Mouse (Mus musculus) heart, embryonic 12.5 days (tissue): ENCODE results near the gene Maml3. TPM values are rescaled to one million over a fixed set of nuclear protein-coding genes. Genes with fewer than 3 reads are reported as not detected.
A peak's percentile ranks its signal among the peaks of the same experiment; 100 is the strongest.

Experiments
- ATAC-seq: fragments of 200-750 bp; cut with Nextera tagmentation; 2 replicates; pipeline ENCODE4 v1.8.0; 2017; ENCODE audit warnings: moderate TSS enrichment, moderate library complexity; ENCODE audit not compliant: insufficient number of reproducible peaks, low FRiP score
- H3K27ac ChIP-seq: fragments of 300-500 bp; sonication (generic); 2 replicates; pipeline ENCODE4 v1.5.1; 2016; ENCODE audit warnings: mild to moderate bottlenecking, moderate library complexity; ENCODE audit not compliant: poor library complexity, severe bottlenecking
- H3K27me3 ChIP-seq: fragments of 300-500 bp; sonication (generic); replicated peaks from 2 replicates; pipeline ENCODE4 v1.6.1; 2016; ENCODE audit warnings: mild to moderate bottlenecking, moderate library complexity
- H3K36me3 ChIP-seq: fragments of 300-500 bp; sonication (generic); 2 replicates; pipeline ENCODE4 v1.6.1; 2016; ENCODE audit warnings: mild to moderate bottlenecking, moderate library complexity
- H3K4me1 ChIP-seq: fragments of 300-500 bp; sonication (generic); replicated peaks from 2 replicates; pipeline ENCODE4 v1.6.1; 2016; ENCODE audit warnings: mild to moderate bottlenecking
- H3K4me2 ChIP-seq: fragments of 300-500 bp; sonication (generic); 2 replicates; pipeline ENCODE4 v1.6.1; 2016; ENCODE audit warnings: mild to moderate bottlenecking, moderate library complexity
- H3K4me3 ChIP-seq: fragments of 300-500 bp; sonication (generic); 2 replicates; pipeline ENCODE4 v1.5.1; 2016; ENCODE audit warnings: mild to moderate bottlenecking
- H3K9ac ChIP-seq: fragments of 300-500 bp; sonication (generic); 2 replicates; pipeline ENCODE4 v1.6.1; 2016; ENCODE audit warnings: mild to moderate bottlenecking, moderate library complexity
- H3K9me3 ChIP-seq: fragments of 300-500 bp; sonication (generic); replicated peaks from 2 replicates; pipeline ENCODE4 v1.6.1; 2016; ENCODE audit warnings: mild to moderate bottlenecking, moderate library complexity
- WGBS: fragments of 180-500 bp; shearing (Covaris S2); methylation state at CpG from one replicate; pipeline ENCODE4 v1.1.7; 2016; 5-methylcytosine and 5-hydroxymethylcytosine counted together
- polyA plus RNA-seq: library from polyadenylated mRNA; unstranded; fragments of >200 nt; fragmentation: Nextera tagmentation; extraction: Ambion mirVana; gene quantifications from 2 replicates; pipeline ENCODE4 v1.2.1, GENCODE M21; 2016

Gene Maml3
- polyA plus RNA-seq, 1 experiment from 2014 or later = 2.6 TPM

GRCm38 (mm10) chr3:51701281-51701751 lies 403.6 kb downstream of the Maml3 start:
- peaks cover 24% of the 10 kb centered on the region for H3K4me1 ChIP-seq
- ATAC-seq = peak; percentile 85

GRCm38 (mm10) chr3:51700731-51701280 lies 404.1 kb downstream of the Maml3 start:
- 27% methylated on average over 15 of the region's 15 CpGs for WGBS
- Histone ChIP-seq H3K4me2 (peak overlapping the region; percentile 75), H3K9ac (peak overlapping the region; percentile 69), H3K27me3 (no peaks in the 10 kb centered on the region), H3K9me3 (no peaks in the 10 kb centered on the region), H3K36me3 (0 out of 2 replicates have a peak, but pooled peaks cover 3% of the 10 kb centered on the region), H3K4me3 (peak overlapping the region; percentile 43), H3K27ac (peak overlapping the region; percentile 56), H3K4me1 (peaks cover 24% of the 10 kb centered on the region)
- ATAC-seq = no peak

More at GRCm38 (mm10) chr3:51701281-51701751, 403.6 kb downstream of the Maml3 start:
- peak overlapping the region; percentile 75 for H3K4me2 ChIP-seq
- H3K9ac ChIP-seq = peak overlapping the region; percentile 69
- H3K4me3 ChIP-seq = peak overlapping the region; percentile 43
- 0 out of 2 replicates have a peak, but pooled peaks cover 1% of the 10 kb centered on the region for H3K36me3 ChIP-seq
- H3K27ac ChIP-seq = peak overlapping the region; percentile 56
- H3K9me3 ChIP-seq = no peaks in the 10 kb centered on the region
- WGBS = under 1% methylated on average over 27 of the region's 27 CpGs
- no peaks in the 10 kb centered on the region for H3K27me3 ChIP-seq

- H3K36me3 ChIP-seq = 0 out of 2 replicates have a peak, but pooled peaks cover 3% of the 10 kb centered on the region
- no peak overlapping the region for H3K4me2 ChIP-seq
- H3K4me1 ChIP-seq = peaks cover 24% of the 10 kb centered on the region
- H3K27me3 ChIP-seq = no peaks in the 10 kb centered on the region
- H3K4me3 ChIP-seq = no peak overlapping the region
- no peak overlapping the region for H3K27ac ChIP-seq
- no peak for ATAC-seq
- H3K9ac ChIP-seq = no peak overlapping the region
- no peaks in the 10 kb centered on the region for H3K9me3 ChIP-seq
- WGBS = 71% methylated on average over 4 of the region's 4 CpGs
Measured at GRCm38 (mm10) chr3:51700123-51700522, 404.8 kb downstream of the Maml3 start.

GRCm38 (mm10) chr3:51697931-51698330 lies 406.9 kb downstream of the Maml3 start:
- Histone ChIP-seq H3K27ac (no peak overlapping the region), H3K4me1 (peaks cover 22% of the 10 kb centered on the region), H3K9ac (no peak overlapping the region), H3K27me3 (no peaks in the 10 kb centered on the region), H3K9me3 (no peaks in the 10 kb centered on the region), H3K4me2 (no peak overlapping the region), H3K4me3 (no peak overlapping the region), H3K36me3 (0 out of 2 replicates have a peak, but pooled peaks cover 3% of the 10 kb centered on the region)
- no peak for ATAC-seq
- WGBS = 80% methylated on average over 3 of the region's 3 CpGs

- WGBS = 80% methylated on average over 3 of the region's 3 CpGs
Measured at GRCm38 (mm10) chr3:51695713-51696112, 409.2 kb downstream of the Maml3 start.

GRCm38 (mm10) chr3:51694576-51694975 lies 410.3 kb downstream of the Maml3 start:
- Histone ChIP-seq H3K36me3 (peaks cover 16% of the 10 kb centered on the region), H3K9me3 (no peaks in the 10 kb centered on the region; the same call in 1 of the 2 replicates), H3K4me2 (no peak overlapping the region), H3K27me3 (no peaks in the 10 kb centered on the region), H3K9ac (no peak overlapping the region), H3K4me3 (no peak overlapping the region), H3K27ac (no peak overlapping the region), H3K4me1 (no peaks in the 10 kb centered on the region)
- no peak for ATAC-seq
- WGBS = 85% methylated on average over 14 of the region's 14 CpGs

More at GRCm38 (mm10) chr3:51695713-51696112, 409.2 kb downstream of the Maml3 start:
- H3K4me1 ChIP-seq = peaks cover 6% of the 10 kb centered on the region
- no peak for ATAC-seq
- H3K27ac ChIP-seq = no peak overlapping the region
- H3K4me2 ChIP-seq = no peak overlapping the region
- H3K27me3 ChIP-seq = no peaks in the 10 kb centered on the region
- H3K36me3 ChIP-seq = peaks cover 6% of the 10 kb centered on the region
- no peak overlapping the region for H3K9ac ChIP-seq
- no peaks in the 10 kb centered on the region; the same call in 1 of the 2 replicates for H3K9me3 ChIP-seq
- no peak overlapping the region for H3K4me3 ChIP-seq

GRCm38 (mm10) chr3:51693196-51693595 lies 411.7 kb downstream of the Maml3 start:
- no peak overlapping the region for H3K4me2 ChIP-seq
- H3K36me3 ChIP-seq = peaks cover 19% of the 10 kb centered on the region
- H3K9me3 ChIP-seq = no peaks in the 10 kb centered on the region; the same call in 1 of the 2 replicates
- H3K27me3 ChIP-seq = no peaks in the 10 kb centered on the region
- WGBS = 84% methylated on average over 10 of the region's 10 CpGs
- no peak overlapping the region for H3K9ac ChIP-seq
- no peak overlapping the region for H3K27ac ChIP-seq
- H3K4me3 ChIP-seq = no peak overlapping the region
- ATAC-seq = no peak
- H3K4me1 ChIP-seq = no peaks in the 10 kb centered on the region

GRCm38 (mm10) chr3:51688725-51689124 lies 416.2 kb downstream of the Maml3 start:
- 61% methylated on average over 8 of the region's 8 CpGs for WGBS
- H3K27me3 ChIP-seq = no peaks in the 10 kb centered on the region
- H3K4me3 ChIP-seq = no peak overlapping the region
- H3K4me1 ChIP-seq = no peaks in the 10 kb centered on the region
- peaks cover 17% of the 10 kb centered on the region for H3K36me3 ChIP-seq
- no peak overlapping the region for H3K27ac ChIP-seq
- H3K4me2 ChIP-seq = no peak overlapping the region
- H3K9ac ChIP-seq = no peak overlapping the region
- peak; percentile 84 for ATAC-seq
- H3K9me3 ChIP-seq = no peaks in the 10 kb centered on the region; the same call in 1 of the 2 replicates

GRCm38 (mm10) chr3:51686791-51687190 lies 418.1 kb downstream of the Maml3 start:
- Histone ChIP-seq H3K27me3 (no peaks in the 10 kb centered on the region), H3K9ac (no peak overlapping the region)
- WGBS = 86% methylated on average over 6 of the region's 6 CpGs

GRCm38 (mm10) chr3:51686316-51686715 lies 418.6 kb downstream of the Maml3 start:
- Histone ChIP-seq H3K36me3 (peaks cover 15% of the 10 kb centered on the region), H3K4me3 (no peak overlapping the region), H3K27me3 (no peaks in the 10 kb centered on the region), H3K4me1 (no peaks in the 10 kb centered on the region), H3K27ac (no peak overlapping the region), H3K9ac (no peak overlapping the region), H3K4me2 (no peak overlapping the region), H3K9me3 (no peaks in the 10 kb centered on the region)
- no peak for ATAC-seq
- WGBS = 88% methylated on average over 6 of the region's 6 CpGs

More at GRCm38 (mm10) chr3:51686791-51687190, 418.1 kb downstream of the Maml3 start:
- Histone ChIP-seq H3K4me1 (no peaks in the 10 kb centered on the region), H3K27ac (no peak overlapping the region), H3K4me2 (no peak overlapping the region), H3K36me3 (peaks cover 15% of the 10 kb centered on the region), H3K9me3 (no peaks in the 10 kb centered on the region), H3K4me3 (no peak overlapping the region)
- no peak for ATAC-seq

- H3K27ac ChIP-seq = no peak overlapping the region
Measured at GRCm38 (mm10) chr3:51685539-51685938, 419.3 kb downstream of the Maml3 start.

More at GRCm38 (mm10) chr3:51685539-51685938, 419.3 kb downstream of the Maml3 start:
- no peaks in the 10 kb centered on the region for H3K9me3 ChIP-seq
- H3K27me3 ChIP-seq = no peaks in the 10 kb centered on the region
- H3K4me3 ChIP-seq = no peak overlapping the region
- H3K9ac ChIP-seq = no peak overlapping the region
- peaks cover 13% of the 10 kb centered on the region for H3K36me3 ChIP-seq
- H3K4me2 ChIP-seq = no peak overlapping the region
- no peaks in the 10 kb centered on the region for H3K4me1 ChIP-seq
- ATAC-seq = no peak
- WGBS = 90% methylated on average over 6 of the region's 6 CpGs
